Mouse (Mus musculus): Measurements from ENCODE around the gene Hist1h3b. TPM values are rescaled to one million over a fixed set of nuclear protein-coding genes. Genes with fewer than 3 reads are reported as not detected.
"Not testable (repeated sequence)": the region's sequence is repeated elsewhere in the genome, so short reads cannot be mapped to it uniquely, and the experiment has no call there.

Hist1h3b gene
- polyA plus RNA-seq, 1 experiment from 2014 or later, result 6.7 TPM

GRCm38 (mm10) chr13:23716261-23717042 lies 35.6 kb upstream of the Hist1h3b start:
- H3K27me3 ChIP-seq (replicated peaks; ENCODE audit: control insufficient read depth, insufficient read depth, low read length), result no peaks in the 10 kb centered on the region
- H3K36me3 ChIP-seq (ENCODE audit: control insufficient read depth, insufficient read depth), result no peaks in the 10 kb centered on the region
- no peak for ATAC-seq
- H3K9me3 ChIP-seq (ENCODE audit: control insufficient read depth, low read length), result no peaks in the 10 kb centered on the region
- H3K4me3 ChIP-seq (replicated peaks; ENCODE audit: low read length), result no peak overlapping the region
- no peak overlapping the region for H3K4me2 ChIP-seq (ENCODE audit: low read length)
- 87% methylated on average over 5 of the region's 5 CpGs for WGBS
- H3K4me1 ChIP-seq (replicated peaks; ENCODE audit: control insufficient read depth, insufficient read depth, low read length), result no peaks in the 10 kb centered on the region
- no peak overlapping the region for H3K9ac ChIP-seq (replicated peaks; ENCODE audit: low read depth, low read length)
- no peak overlapping the region for H3K27ac ChIP-seq (ENCODE audit: low read length)

GRCm38 (mm10) chr13:23717176-23717575 lies 34.9 kb upstream of the Hist1h3b start:
- H3K4me3 ChIP-seq (replicated peaks; ENCODE audit: low read length), result no peak overlapping the region
- 63% methylated on average over 11 of the region's 11 CpGs for WGBS
- H3K9ac ChIP-seq (replicated peaks; ENCODE audit: low read depth, low read length), result no peak overlapping the region
- no peaks in the 10 kb centered on the region for H3K27me3 ChIP-seq (replicated peaks; ENCODE audit: control insufficient read depth, insufficient read depth, low read length)
- no peaks in the 10 kb centered on the region for H3K4me1 ChIP-seq (replicated peaks; ENCODE audit: control insufficient read depth, insufficient read depth, low read length)
- H3K9me3 ChIP-seq (ENCODE audit: control insufficient read depth, low read length), result no peaks in the 10 kb centered on the region
- no peak overlapping the region for H3K4me2 ChIP-seq (ENCODE audit: low read length)
- H3K27ac ChIP-seq (ENCODE audit: low read length), result no peak overlapping the region
- no peaks in the 10 kb centered on the region for H3K36me3 ChIP-seq (ENCODE audit: control insufficient read depth, insufficient read depth)
- ATAC-seq, result no peak

- not testable (repeated sequence) for H3K27ac ChIP-seq (ENCODE audit: low read length); H3K9me3 ChIP-seq (ENCODE audit: control insufficient read depth, low read length); H3K4me1 ChIP-seq (replicated peaks; ENCODE audit: control insufficient read depth, insufficient read depth, low read length); H3K9ac ChIP-seq (replicated peaks; ENCODE audit: low read depth, low read length); H3K4me2 ChIP-seq (ENCODE audit: low read length); H3K27me3 ChIP-seq (replicated peaks; ENCODE audit: control insufficient read depth, insufficient read depth, low read length); H3K4me3 ChIP-seq (replicated peaks; ENCODE audit: low read length); ATAC-seq; H3K36me3 ChIP-seq (ENCODE audit: control insufficient read depth, insufficient read depth)
- WGBS, result 15% methylated on average over 2 of the region's 2 CpGs
Measured at GRCm38 (mm10) chr13:23717593-23718245, 34.3 kb upstream of the Hist1h3b start.

- 91% methylated on average over 4 of the region's 4 CpGs for WGBS
- H3K27me3 ChIP-seq (replicated peaks; ENCODE audit: control insufficient read depth, insufficient read depth, low read length), result no peaks in the 10 kb centered on the region
- H3K4me1 ChIP-seq (replicated peaks; ENCODE audit: control insufficient read depth, insufficient read depth, low read length), result no peaks in the 10 kb centered on the region
- no peak for ATAC-seq
- H3K9ac ChIP-seq (replicated peaks; ENCODE audit: low read depth, low read length), result no peak overlapping the region
- H3K9me3 ChIP-seq (ENCODE audit: control insufficient read depth, low read length), result no peaks in the 10 kb centered on the region
- H3K27ac ChIP-seq (ENCODE audit: low read length), result no peak overlapping the region
- no peak overlapping the region for H3K4me2 ChIP-seq (ENCODE audit: low read length)
- no peak overlapping the region for H3K4me3 ChIP-seq (replicated peaks; ENCODE audit: low read length)
- H3K36me3 ChIP-seq (ENCODE audit: control insufficient read depth, insufficient read depth), result no peaks in the 10 kb centered on the region
Measured at GRCm38 (mm10) chr13:23724239-23724638, 27.8 kb upstream of the Hist1h3b start.

- H3K36me3 ChIP-seq (ENCODE audit: control insufficient read depth, insufficient read depth), result no peaks in the 10 kb centered on the region
- H3K4me2 ChIP-seq (ENCODE audit: low read length), result no peak overlapping the region
- WGBS, result no CpG with 5 or more reads among the region's 1 CpGs
- H3K27me3 ChIP-seq (replicated peaks; ENCODE audit: control insufficient read depth, insufficient read depth, low read length), result no peaks in the 10 kb centered on the region
- H3K9me3 ChIP-seq (ENCODE audit: control insufficient read depth, low read length), result no peaks in the 10 kb centered on the region
- ATAC-seq, result no peak
- H3K4me3 ChIP-seq (replicated peaks; ENCODE audit: low read length), result no peak overlapping the region
- H3K4me1 ChIP-seq (replicated peaks; ENCODE audit: control insufficient read depth, insufficient read depth, low read length), result no peaks in the 10 kb centered on the region
- no peak overlapping the region for H3K27ac ChIP-seq (ENCODE audit: low read length)
- no peak overlapping the region for H3K9ac ChIP-seq (replicated peaks; ENCODE audit: low read depth, low read length)
Measured at GRCm38 (mm10) chr13:23725213-23725612, 26.9 kb upstream of the Hist1h3b start.

GRCm38 (mm10) chr13:23728472-23729191 lies 23.4 kb upstream of the Hist1h3b start:
- H3K4me3 ChIP-seq (replicated peaks; ENCODE audit: low read length), result no peak overlapping the region
- no peaks in the 10 kb centered on the region for H3K36me3 ChIP-seq (ENCODE audit: control insufficient read depth, insufficient read depth)
- H3K9ac ChIP-seq (replicated peaks; ENCODE audit: low read depth, low read length), result no peak overlapping the region
- ATAC-seq, result no peak
- H3K27ac ChIP-seq (ENCODE audit: low read length), result no peak overlapping the region
- no peaks in the 10 kb centered on the region for H3K9me3 ChIP-seq (ENCODE audit: control insufficient read depth, low read length)
- H3K4me2 ChIP-seq (ENCODE audit: low read length), result no peak overlapping the region
- no peaks in the 10 kb centered on the region for H3K4me1 ChIP-seq (replicated peaks; ENCODE audit: control insufficient read depth, insufficient read depth, low read length)
- 91% methylated on average over 18 of the region's 18 CpGs for WGBS
- no peaks in the 10 kb centered on the region for H3K27me3 ChIP-seq (replicated peaks; ENCODE audit: control insufficient read depth, insufficient read depth, low read length)

- no peaks in the 10 kb centered on the region for H3K36me3 ChIP-seq (ENCODE audit: control insufficient read depth, insufficient read depth)
- H3K4me3 ChIP-seq (replicated peaks; ENCODE audit: low read length), result no peak overlapping the region
- no peaks in the 10 kb centered on the region for H3K27me3 ChIP-seq (replicated peaks; ENCODE audit: control insufficient read depth, insufficient read depth, low read length)
- no peak overlapping the region for H3K4me2 ChIP-seq (ENCODE audit: low read length)
- 90% methylated on average over 9 of the region's 9 CpGs for WGBS
- ATAC-seq, result no peak
- no peak overlapping the region for H3K9ac ChIP-seq (replicated peaks; ENCODE audit: low read depth, low read length)
- H3K4me1 ChIP-seq (replicated peaks; ENCODE audit: control insufficient read depth, insufficient read depth, low read length), result no peaks in the 10 kb centered on the region
- H3K27ac ChIP-seq (ENCODE audit: low read length), result no peak overlapping the region
- no peaks in the 10 kb centered on the region for H3K9me3 ChIP-seq (ENCODE audit: control insufficient read depth, low read length)
Measured at GRCm38 (mm10) chr13:23729192-23729525, 22.9 kb upstream of the Hist1h3b start.

GRCm38 (mm10) chr13:23729706-23730105 lies 22.4 kb upstream of the Hist1h3b start:
- no peaks in the 10 kb centered on the region for H3K9me3 ChIP-seq (ENCODE audit: control insufficient read depth, low read length)
- 93% methylated on average over 5 of the region's 5 CpGs for WGBS
- ATAC-seq, result no peak
- no peaks in the 10 kb centered on the region for H3K4me1 ChIP-seq (replicated peaks; ENCODE audit: control insufficient read depth, insufficient read depth, low read length)
- no peaks in the 10 kb centered on the region for H3K36me3 ChIP-seq (ENCODE audit: control insufficient read depth, insufficient read depth)
- no peaks in the 10 kb centered on the region for H3K27me3 ChIP-seq (replicated peaks; ENCODE audit: control insufficient read depth, insufficient read depth, low read length)
- no peak overlapping the region for H3K4me2 ChIP-seq (ENCODE audit: low read length)
- no peak overlapping the region for H3K4me3 ChIP-seq (replicated peaks; ENCODE audit: low read length)
- H3K9ac ChIP-seq (replicated peaks; ENCODE audit: low read depth, low read length), result no peak overlapping the region
- no peak overlapping the region for H3K27ac ChIP-seq (ENCODE audit: low read length)

GRCm38 (mm10) chr13:23730479-23730878 lies 21.6 kb upstream of the Hist1h3b start:
- no peak for ATAC-seq
- no peaks in the 10 kb centered on the region for H3K9me3 ChIP-seq (ENCODE audit: control insufficient read depth, low read length)
- WGBS, result 55% methylated on average over 8 of the region's 8 CpGs
- H3K27me3 ChIP-seq (replicated peaks; ENCODE audit: control insufficient read depth, insufficient read depth, low read length), result no peaks in the 10 kb centered on the region
- no peak overlapping the region for H3K9ac ChIP-seq (replicated peaks; ENCODE audit: low read depth, low read length)
- H3K4me3 ChIP-seq (replicated peaks; ENCODE audit: low read length), result no peak overlapping the region
- H3K4me1 ChIP-seq (replicated peaks; ENCODE audit: control insufficient read depth, insufficient read depth, low read length), result no peaks in the 10 kb centered on the region
- no peak overlapping the region for H3K4me2 ChIP-seq (ENCODE audit: low read length)
- no peaks in the 10 kb centered on the region for H3K36me3 ChIP-seq (ENCODE audit: control insufficient read depth, insufficient read depth)
- no peak overlapping the region for H3K27ac ChIP-seq (ENCODE audit: low read length)
